Mouse (Mus musculus): ENCODE data around the gene Cox6b2.
"Not testable (repeated sequence)": the region's sequence is repeated elsewhere in the genome, so short reads cannot be mapped to it uniquely, and the experiment has no call there.

Cox6b2 gene

GRCm38 (mm10) chr7:4752821-4753570, at the start of gene Cox6b2:
Gene Cox6b2 (minus strand): TSS chr7:4753094.
- DNase-seq (ENCODE audit: low spot score in 2 of 2): peak; percentile 40 to 48

- DNase-seq (ENCODE audit: low spot score in 2 of 2): no peak
Measured at GRCm38 (mm10) chr7:4802247-4802646, 49.4 kb upstream of the Cox6b2 start.

- DNase-seq (ENCODE audit: low spot score in 2 of 2): no peak
Measured at GRCm38 (mm10) chr7:4795767-4796433, 43.0 kb upstream of the Cox6b2 start.

GRCm38 (mm10) chr7:4794631-4795168, 41.8 kb upstream of the Cox6b2 start:
- DNase-seq (ENCODE audit: low spot score in 2 of 2): no peak

- no peak for DNase-seq (ENCODE audit: low spot score in 2 of 2)
Measured at GRCm38 (mm10) chr7:4793674-4794073, 40.8 kb upstream of the Cox6b2 start.

GRCm38 (mm10) chr7:4793248-4793647, 40.4 kb upstream of the Cox6b2 start:
- DNase-seq (ENCODE audit: low spot score in 2 of 2): not testable (repeated sequence)

GRCm38 (mm10) chr7:4792278-4793212, 39.7 kb upstream of the Cox6b2 start, which contains the start of gene Rpl28:
Gene Rpl28 (plus strand): TSS chr7:4792874.
- DNase-seq (ENCODE audit: low spot score in 2 of 2): peak; percentile 96

- DNase-seq (ENCODE audit: low spot score in 2 of 2): no peak
Measured at GRCm38 (mm10) chr7:4789436-4789935, 36.6 kb upstream of the Cox6b2 start, which contains the start of gene Tmem238. Gene Tmem238 (minus strand): TSS chr7:4789656.

GRCm38 (mm10) chr7:4788499-4789435, 35.9 kb upstream of the Cox6b2 start:
- peak; percentile 45 to 55 for DNase-seq (ENCODE audit: low spot score in 2 of 2)

- peak; percentile 41 to 51 for DNase-seq (ENCODE audit: low spot score in 2 of 2)
Measured at GRCm38 (mm10) chr7:4783667-4784268, 30.9 kb upstream of the Cox6b2 start.

GRCm38 (mm10) chr7:4782759-4783158, 29.9 kb upstream of the Cox6b2 start, which contains the start of the genes Il11 and Tmem190:
Gene Il11 (minus strand): TSS chr7:4782859.
Gene Tmem190 (plus strand): TSS chr7:4782937.
- no peak for DNase-seq (ENCODE audit: low spot score in 2 of 2)

- no peak for DNase-seq (ENCODE audit: low spot score in 2 of 2)
Measured at GRCm38 (mm10) chr7:4782130-4782529, 29.2 kb upstream of the Cox6b2 start.

- no peak for DNase-seq (ENCODE audit: low spot score in 2 of 2)
Measured at GRCm38 (mm10) chr7:4779921-4780320, 27.0 kb upstream of the Cox6b2 start.

- DNase-seq (ENCODE audit: low spot score in 2 of 2): no peak
Measured at GRCm38 (mm10) chr7:4777851-4778637, 25.1 kb upstream of the Cox6b2 start.

GRCm38 (mm10) chr7:4776861-4777830, 24.3 kb upstream of the Cox6b2 start:
- no peak for DNase-seq (ENCODE audit: low spot score in 2 of 2)

GRCm38 (mm10) chr7:4776131-4776530, 23.2 kb upstream of the Cox6b2 start:
- DNase-seq (ENCODE audit: low spot score in 2 of 2): no peak

GRCm38 (mm10) chr7:4771202-4771601, 18.3 kb upstream of the Cox6b2 start, which contains the start of gene Fam71e2:
Gene Fam71e2 (minus strand): TSS chr7:4771302.
- DNase-seq (ENCODE audit: low spot score in 2 of 2): no peak
